Mouse (Mus musculus) MEL (cell line): ENCODE measurements at regions not wholly inside any gene's neighbourhood (a gene's known extent, or its start where the extent isn't known, plus 50 kb on each side); places are given as distances from the start of the nearest gene placed in this dataset.

ENCODE experiments used
- DNase-seq: peaks from one replicate; pipeline ENCODE4 v3.0.0; 2011; ENCODE audit warnings: low read depth, low spot score
- H3K27ac ChIP-seq: 2 replicates; pipeline ENCODE4 v1.5.1; 2012; ENCODE audit warnings: low read depth, mild to moderate bottlenecking, control low read depth, low read length, moderate library complexity; ENCODE audit not compliant: control insufficient read depth
- H3K27me3 ChIP-seq, 2 experiments: fragments of 150-350 bp in 1 of 2; sonication (generic) in 1 of 2; 2 replicates each; pipeline ENCODE4 v1.6.1; 2012; ENCODE audit warnings: low read length in 2 of 2, mild to moderate bottlenecking in 2 of 2, improper control_type of control experiment in 1 of 2, moderate library complexity in 1 of 2; ENCODE audit not compliant: insufficient read depth in 2 of 2, control insufficient read depth in 1 of 2
- H3K36me3 ChIP-seq, 2 experiments: 2 replicates each; pipeline ENCODE4 v1.6.1; 2012 to 2014; ENCODE audit warnings: low read length in 2 of 2, improper control_type of control experiment in 1 of 2, inconsistent platforms in 1 of 2, mild to moderate bottlenecking in 1 of 2; ENCODE audit not compliant: insufficient read depth in 2 of 2, control insufficient read depth in 1 of 2
- H3K4me1 ChIP-seq, 2 experiments: fragments of 150-350 bp in 1 of 2; sonication (generic) in 1 of 2; 2 replicates each; pipeline ENCODE4 v1.6.1; 2012; ENCODE audit warnings: low read length in 2 of 2, improper control_type of control experiment in 1 of 2, mild to moderate bottlenecking in 1 of 2; ENCODE audit not compliant: insufficient read depth in 2 of 2, control insufficient read depth in 1 of 2
- H3K4me3 ChIP-seq, 2 experiments: fragments of 150-350 bp in 1 of 2; sonication (generic) in 1 of 2; 2 replicates each; pipeline ENCODE4 v1.5.1; 2012; ENCODE audit warnings: low read depth in 2 of 2, low read length in 2 of 2, mild to moderate bottlenecking in 2 of 2, moderate library complexity in 2 of 2, control low read depth in 1 of 2, improper control_type of control experiment in 1 of 2; ENCODE audit not compliant: control insufficient read depth in 1 of 2, insufficient read depth in 1 of 2
- H3K79me2 ChIP-seq: 2 replicates; pipeline ENCODE4 v1.6.1; 2012; ENCODE audit warnings: mild to moderate bottlenecking, low read length, moderate library complexity; ENCODE audit not compliant: control insufficient read depth, poor library complexity, insufficient read depth
- H3K9ac ChIP-seq: 2 replicates; pipeline ENCODE4 v1.6.1; 2012; ENCODE audit warnings: low read depth, mild to moderate bottlenecking, control low read depth, low read length, moderate library complexity; ENCODE audit not compliant: control insufficient read depth, poor library complexity, severe bottlenecking
- H3K9me3 ChIP-seq: fragments of 150-350 bp; sonication (generic); replicated peaks from 2 replicates; pipeline ENCODE4 v1.6.1; 2012; ENCODE audit warnings: mild to moderate bottlenecking, low read length, improper control_type of control experiment, moderate library complexity; ENCODE audit not compliant: insufficient read depth
- BHLHE40 ChIP-seq: IDR thresholded peaks from 2 replicates; pipeline ENCODE4 v1.6.1; 2012; ENCODE audit warnings: low read depth, mild to moderate bottlenecking, inconsistent platforms, low read length, improper control_type of control experiment, borderline replicate concordance
- CHD1 ChIP-seq: IDR thresholded peaks from 2 replicates; pipeline ENCODE4 v1.6.1; 2012; ENCODE audit warnings: low read depth, mild to moderate bottlenecking, inconsistent platforms, low read length, improper control_type of control experiment
- CHD2 ChIP-seq: IDR thresholded peaks from 2 replicates; pipeline ENCODE4 v1.6.1; 2011; ENCODE audit warnings: low read length, improper control_type of control experiment
- CTCF ChIP-seq, 3 experiments: IDR thresholded peaks in 2 of 3; conservative IDR thresholded peaks in 1 of 3; 2 replicates each; pipeline ENCODE4 v1.5.1; 2011 to 2012; ENCODE audit warnings: low read length in 3 of 3, low read depth in 2 of 3, mild to moderate bottlenecking in 2 of 3, improper control_type of control experiment in 1 of 3, inconsistent platforms in 1 of 3, mixed read lengths in 1 of 3, moderate library complexity in 1 of 3; ENCODE audit not compliant: control insufficient read depth in 1 of 3, insufficient read depth in 1 of 3, poor library complexity in 1 of 3, severe bottlenecking in 1 of 3
- EP300 ChIP-seq, 2 experiments: IDR thresholded peaks; 2 replicates each; pipeline ENCODE4 v1.6.1; 2011; ENCODE audit warnings: improper control_type of control experiment in 2 of 2, low read length in 2 of 2, low read depth in 1 of 2, mild to moderate bottlenecking in 1 of 2
- ETS1 ChIP-seq: IDR thresholded peaks from 2 replicates; pipeline ENCODE4 v1.6.1; 2012; ENCODE audit warnings: low read depth, mild to moderate bottlenecking, inconsistent platforms, low read length, improper control_type of control experiment, moderate library complexity
- GABPA ChIP-seq: IDR thresholded peaks from 2 replicates; pipeline ENCODE4 v1.6.1; 2012; ENCODE audit warnings: low read depth, mild to moderate bottlenecking, inconsistent platforms, low read length, improper control_type of control experiment, moderate library complexity
- JUND ChIP-seq: IDR thresholded peaks from 2 replicates; pipeline ENCODE4 v1.6.1; 2011; ENCODE audit warnings: low read depth, mild to moderate bottlenecking, improper control_type of control experiment, low read length
- MAX ChIP-seq: IDR thresholded peaks from 2 replicates; pipeline ENCODE4 v1.6.1; 2011; ENCODE audit warnings: low read length, improper control_type of control experiment
- MAZ ChIP-seq: IDR thresholded peaks from 2 replicates; pipeline ENCODE4 v1.6.1; 2012; ENCODE audit warnings: low read depth, mild to moderate bottlenecking, inconsistent platforms, low read length, improper control_type of control experiment
- NELFE ChIP-seq: IDR thresholded peaks from 2 replicates; pipeline ENCODE4 v1.6.1; 2011; ENCODE audit warnings: low read depth, low read length, improper control_type of control experiment
- NRF1 ChIP-seq: IDR thresholded peaks from 2 replicates; pipeline ENCODE4 v1.6.1; 2014; ENCODE audit warnings: low read depth, mild to moderate bottlenecking, inconsistent platforms, low read length, improper control_type of control experiment, moderate library complexity; ENCODE audit not compliant: poor library complexity, insufficient read depth, severe bottlenecking
- POLR2A ChIP-seq, 2 experiments: IDR thresholded peaks; 2 replicates each; pipeline ENCODE4 v1.6.1; 2011 to 2012; ENCODE audit warnings: low read length in 2 of 2, mild to moderate bottlenecking in 2 of 2, control low read depth in 1 of 2, improper control_type of control experiment in 1 of 2, low read depth in 1 of 2, moderate library complexity in 1 of 2; ENCODE audit not compliant: control insufficient read depth in 1 of 2, insufficient read depth in 1 of 2, poor library complexity in 1 of 2
- POLR2AphosphoS2 ChIP-seq: IDR thresholded peaks from 2 replicates; pipeline ENCODE4 v1.6.1; 2011; ENCODE audit warnings: low read length, improper control_type of control experiment
- POLR2AphosphoS5 ChIP-seq: IDR thresholded peaks from 2 replicates; pipeline ENCODE4 v1.6.1; 2012; ENCODE audit warnings: low read depth, borderline replicate concordance, mild to moderate bottlenecking, inconsistent platforms, low read length, moderate library complexity, mixed read lengths
- SIN3A ChIP-seq: IDR thresholded peaks from 2 replicates; pipeline ENCODE4 v1.6.1; 2012; ENCODE audit warnings: low read length, improper control_type of control experiment, inconsistent platforms
- TAL1 ChIP-seq: IDR thresholded peaks from 2 replicates; pipeline ENCODE4 v1.6.1; 2012; ENCODE audit warnings: mild to moderate bottlenecking, inconsistent platforms, low read length, moderate library complexity, mixed read lengths
- TCF12 ChIP-seq: IDR thresholded peaks from 2 replicates; pipeline ENCODE4 v1.6.1; 2014; ENCODE audit warnings: low read depth, mild to moderate bottlenecking, inconsistent platforms, low read length, improper control_type of control experiment, moderate library complexity
- USF1 ChIP-seq: IDR thresholded peaks from 2 replicates; pipeline ENCODE4 v1.6.1; 2014; ENCODE audit warnings: low read depth, mild to moderate bottlenecking, inconsistent platforms, low read length, improper control_type of control experiment, moderate library complexity
- USF2 ChIP-seq, 2 experiments: IDR thresholded peaks; 2 replicates each; pipeline ENCODE4 v1.6.1; 2011 to 2012; ENCODE audit warnings: improper control_type of control experiment in 2 of 2, low read length in 2 of 2, borderline replicate concordance in 1 of 2, inconsistent platforms in 1 of 2, low read depth in 1 of 2, mild to moderate bottlenecking in 1 of 2; ENCODE audit not compliant: insufficient read depth in 1 of 2
- ZC3H11A ChIP-seq: IDR thresholded peaks from 2 replicates; pipeline ENCODE4 v1.6.1; 2012; ENCODE audit warnings: low read depth, mild to moderate bottlenecking, inconsistent platforms, low read length, improper control_type of control experiment
- ZKSCAN1 ChIP-seq: IDR thresholded peaks from 2 replicates; pipeline ENCODE4 v1.6.1; 2012; ENCODE audit warnings: low read depth, mild to moderate bottlenecking, inconsistent platforms, low read length, improper control_type of control experiment, moderate library complexity
- ZNF384 ChIP-seq: IDR thresholded peaks from 2 replicates; pipeline ENCODE4 v1.6.1; 2012; ENCODE audit warnings: low read depth, mild to moderate bottlenecking, inconsistent platforms, low read length, improper control_type of control experiment

DNA sequence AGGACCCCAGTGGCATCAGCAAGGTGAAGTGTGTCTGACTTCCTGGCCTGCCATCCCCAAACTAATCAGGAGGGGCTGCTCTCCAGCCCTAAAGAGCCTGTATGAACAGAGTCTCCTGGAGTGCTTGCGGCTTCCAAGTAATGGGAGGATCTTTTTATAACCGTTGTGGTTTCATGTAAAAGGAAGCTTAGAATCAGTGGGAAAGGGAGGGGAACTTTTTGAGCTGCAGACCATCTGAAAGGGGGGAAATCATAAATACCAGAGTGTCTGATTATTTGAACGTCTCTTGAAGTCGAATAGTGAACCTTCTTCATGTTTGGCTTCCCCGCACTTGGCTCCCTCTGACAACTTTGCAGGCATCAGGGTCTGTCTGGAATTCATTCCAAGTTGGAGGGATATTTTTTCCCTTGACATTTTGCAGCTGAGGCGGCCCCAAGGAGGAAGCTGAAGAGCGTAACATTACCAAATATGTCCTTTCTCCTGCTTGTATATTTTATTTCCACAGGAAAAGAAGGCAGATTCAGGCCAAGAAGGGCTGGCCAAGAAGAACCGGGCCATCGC is 147.2 kb upstream of the Ccn2 start:
- H3K36me3 ChIP-seq, result no peaks in the 10 kb centered on the region
- no peak overlapping the region for H3K9ac ChIP-seq
- no peak overlapping the region for H3K4me3 ChIP-seq
- no peaks in the 10 kb centered on the region for H3K79me2 ChIP-seq
- no peak for DNase-seq
- H3K27ac ChIP-seq, result no peak overlapping the region
- H3K27me3 ChIP-seq, result no peaks in the 10 kb centered on the region
- no peaks in the 10 kb centered on the region for H3K4me1 ChIP-seq
- TF ChIP-seq ZNF384, result no peak
- TF ChIP-seq MAZ, result no peak
- TF ChIP-seq USF2 (IDR thresholded peaks at IDR 0.05; ENCODE audit: borderline replicate concordance in 1 of 2, insufficient read depth in 1 of 2, low read depth in 1 of 2, low read length in 2 of 2), result no peak
- no peak for TF ChIP-seq TAL1
- TF ChIP-seq CHD2, result no peak
- no peak for TF ChIP-seq TCF12
- no peak for TF ChIP-seq POLR2AphosphoS2
- TF ChIP-seq NELFE, result no peak
- no peak for TF ChIP-seq USF1
- TF ChIP-seq SIN3A, result no peak
- TF ChIP-seq ZC3H11A, result no peak
- no peak for TF ChIP-seq CTCF (IDR thresholded peaks at IDR 0.05 in 2 of 3, conservative IDR thresholded peaks at IDR 0.05 in 1 of 3; ENCODE audit: control insufficient read depth in 1 of 3, insufficient read depth in 1 of 3, low read depth in 2 of 3, low read length in 3 of 3, poor library complexity in 1 of 3, severe bottlenecking in 1 of 3)
- TF ChIP-seq EP300 (IDR thresholded peaks at IDR 0.05; ENCODE audit: low read depth in 1 of 2, low read length in 2 of 2), result no peak
- no peak for TF ChIP-seq MAX
- no peak for TF ChIP-seq POLR2A (IDR thresholded peaks at IDR 0.05; ENCODE audit: control insufficient read depth in 1 of 2, insufficient read depth in 1 of 2, low read depth in 1 of 2, low read length in 2 of 2, poor library complexity in 1 of 2)
- TF ChIP-seq CHD1, result no peak
- TF ChIP-seq POLR2AphosphoS5, result no peak
- TF ChIP-seq BHLHE40, result no peak
- TF ChIP-seq JUND, result no peak
- no peak for TF ChIP-seq NRF1
- TF ChIP-seq, all 39 proteins: peak for 0
- H3K9me3 ChIP-seq, result no peaks in the 10 kb centered on the region

DNA sequence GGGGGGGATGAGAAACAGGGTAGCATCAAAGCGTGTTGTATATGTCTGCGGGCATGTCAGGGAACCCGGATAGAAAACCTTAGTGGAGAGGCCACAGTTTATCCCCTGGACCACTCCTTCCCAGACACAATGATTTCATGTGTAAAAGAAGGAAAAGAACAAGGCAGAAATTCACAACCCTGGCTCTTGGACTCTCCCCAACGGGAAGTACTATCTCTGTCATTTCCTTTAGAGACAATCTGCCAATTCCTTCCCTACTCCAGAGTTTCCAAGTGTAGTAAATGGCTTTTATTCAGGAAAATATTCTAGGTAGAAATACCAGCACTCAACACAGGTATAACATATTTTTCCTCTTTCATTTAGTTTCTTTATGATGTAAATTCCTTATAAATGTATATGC is 141.7 kb upstream of the Ccn2 start:
- no peak overlapping the region for H3K4me3 ChIP-seq
- TF ChIP-seq JUND (no peak), CHD1 (no peak), ETS1 (no peak), SIN3A (no peak), ZKSCAN1 (no peak), POLR2A (IDR thresholded peaks at IDR 0.05; ENCODE audit: control insufficient read depth in 1 of 2, insufficient read depth in 1 of 2, low read depth in 1 of 2, low read length in 2 of 2, poor library complexity in 1 of 2) (no peak), GABPA (no peak)
- H3K79me2 ChIP-seq, result no peaks in the 10 kb centered on the region
- H3K36me3 ChIP-seq, result no peaks in the 10 kb centered on the region
- no peak for DNase-seq
- no peaks in the 10 kb centered on the region for H3K4me1 ChIP-seq
- no peak overlapping the region for H3K9ac ChIP-seq
- H3K27me3 ChIP-seq, result no peaks in the 10 kb centered on the region
- no peaks in the 10 kb centered on the region for H3K9me3 ChIP-seq
- H3K27ac ChIP-seq, result no peak overlapping the region
